Mouse (Mus musculus) urinary bladder, adult 18-20 months (tissue): ENCODE data around the gene Rplp0.

Experiments used
- DNase-seq, 2 experiments: peaks; one replicate each; pipeline ENCODE4 v3.0.0; 2022; ENCODE audit warnings: low spot score in 2 of 2, mixed read lengths in 2 of 2

Gene Rplp0

GRCm38 (mm10) chr5:115580229-115581001 is 21.1 kb downstream of the Rplp0 start:
- DNase-seq: no peak

GRCm38 (mm10) chr5:115581662-115582061 is 22.4 kb downstream of the Rplp0 start:
- no peak for DNase-seq

GRCm38 (mm10) chr5:115585616-115586015 is 26.3 kb downstream of the Rplp0 start:
- no peak for DNase-seq

GRCm38 (mm10) chr5:115586166-115586565 is 26.9 kb downstream of the Rplp0 start:
- no peak for DNase-seq

- no peak for DNase-seq
These were observed 27.5 kb downstream of the Rplp0 start for GRCm38 (mm10) chr5:115586780-115587179.

GRCm38 (mm10) chr5:115591028-115591427 is 31.8 kb downstream of the Rplp0 start:
- no peak for DNase-seq

GRCm38 (mm10) chr5:115591506-115591905 is 32.2 kb downstream of the Rplp0 start:
- no peak for DNase-seq

- no peak for DNase-seq
These were observed 44.3 kb downstream of the Rplp0 start for GRCm38 (mm10) chr5:115603561-115603960.

- no peak for DNase-seq
These were observed 52.3 kb downstream of the Rplp0 start for GRCm38 (mm10) chr5:115611566-115611965.
